Comparison of ENCODE assay signal across 8 mouse cellular contexts in the genomic region with DNA sequence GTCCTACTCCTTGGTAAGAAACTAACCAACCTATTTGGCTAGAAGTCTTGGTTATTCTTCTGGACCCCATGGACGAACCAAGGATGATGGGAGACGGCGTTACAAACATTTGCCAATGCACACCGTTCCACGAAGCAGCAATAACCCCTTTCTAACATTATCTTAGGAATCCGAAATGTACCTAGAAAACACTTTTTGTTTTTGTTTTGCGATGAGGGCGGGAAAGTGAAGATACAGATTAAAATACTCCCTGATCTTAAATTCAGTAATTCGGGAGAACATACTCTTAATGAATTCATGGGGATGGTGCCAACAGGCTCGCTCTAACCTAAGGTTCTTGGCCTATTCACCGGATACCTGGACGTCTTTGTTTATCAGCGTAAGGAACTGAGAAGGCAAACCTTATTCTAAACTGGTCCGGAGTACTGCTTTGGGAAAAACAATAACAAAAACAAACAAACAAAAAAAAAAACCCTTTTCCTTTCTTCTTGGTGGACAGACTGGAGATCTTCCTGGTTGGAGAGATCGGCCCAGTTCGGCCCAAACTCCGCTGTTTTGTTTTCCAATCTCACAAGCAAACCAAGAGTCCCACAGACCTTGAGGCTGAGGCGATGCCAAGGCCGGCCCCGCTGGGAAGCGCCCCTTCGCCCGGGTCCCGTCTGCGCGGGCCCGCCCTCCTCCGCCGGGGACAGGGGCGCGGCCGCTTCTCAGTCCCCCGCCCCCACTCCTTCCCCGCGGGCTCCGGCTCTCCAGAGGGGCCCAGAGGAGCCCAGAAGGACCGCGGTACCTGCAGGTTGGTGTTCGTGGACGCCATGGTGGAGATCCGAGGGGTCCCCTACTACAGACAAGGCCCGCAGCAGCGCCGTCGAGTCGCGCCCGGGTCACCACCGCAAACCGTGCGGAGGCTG. TPM values are rescaled to one million over a fixed set of nuclear protein-coding genes. Genes with fewer than 3 reads are reported as not detected.
DNase-seq lines count a peak whose midpoint lies in the region; ATAC-seq and TF ChIP-seq lines count a peak whose summit lies in the region.

No protein-coding gene starts in this region.

- TF ChIP-seq POLR2A in spleen, adult 2 months (IDR thresholded peaks at IDR 0.05; ENCODE audit: low read depth, low read length), result no peak
- TF ChIP-seq POLR2A in bone marrow, adult 2 months (IDR thresholded peaks at IDR 0.05; ENCODE audit: borderline replicate concordance, control insufficient read depth, low read depth, low read length), result no peak

- peak overlapping the region; percentile 93 for H3K4me3 ChIP-seq in spleen, adult 2 months (ENCODE audit: extremely low read depth, insufficient read depth, insufficient read length)
- H3K4me3 ChIP-seq in bone marrow, adult 2 months (replicated peaks; ENCODE audit: control insufficient read depth, low read depth, low read length), result peak overlapping the region; percentile 87
- H3K4me3 ChIP-seq in forebrain, postnatal 0 days (ENCODE audit: low read depth, low read length), result peak overlapping the region; percentile 92
- peak overlapping the region; percentile 69 for H3K4me3 ChIP-seq in intestine, embryonic 15.5 days (replicated peaks)
- peak overlapping the region; percentile 82 for H3K4me3 ChIP-seq in lung, embryonic 16.5 days (ENCODE audit: low read length)
- H3K4me3 ChIP-seq in stomach, embryonic 15.5 days (replicated peaks), result peak overlapping the region; percentile 96

- peak; percentile 77 for ATAC-seq in forebrain, postnatal 0 days
- ATAC-seq in intestine, embryonic 15.5 days, result peak; percentile 95
- ATAC-seq in lung, embryonic 16.5 days (ENCODE audit: low read depth), result peak; percentile 91
- peak; percentile 90 for ATAC-seq in stomach, embryonic 15.5 days (ENCODE audit: insufficient read depth, low FRiP score, low read depth)

- DNase-seq in spleen, adult 2 months (ENCODE audit: low read depth in 1 of 2, low spot score in 2 of 2), result no peak
- no peak for DNase-seq in spleen, adult 18-20 months
- peak; percentile 15 for DNase-seq in forebrain, postnatal 0 days
- no peak for DNase-seq in frontal cortex, postnatal 36 days (ENCODE audit: low spot score in 2 of 2)

- H3K27me3 ChIP-seq in spleen, adult 2 months (ENCODE audit: control insufficient read depth, insufficient read depth, low read length), result no peaks in the 10 kb centered on the region
- H3K27me3 ChIP-seq in forebrain, postnatal 0 days (ENCODE audit: insufficient read depth, low read length), result no peaks in the 10 kb centered on the region
- H3K27me3 ChIP-seq in intestine, embryonic 15.5 days (replicated peaks), result no peaks in the 10 kb centered on the region
- H3K27me3 ChIP-seq in lung, embryonic 16.5 days (ENCODE audit: control insufficient read depth, insufficient read depth, low read depth, low read length), result no peaks in the 10 kb centered on the region
- H3K27me3 ChIP-seq in stomach, embryonic 15.5 days (replicated peaks), result no peaks in the 10 kb centered on the region

- H3K4me2 ChIP-seq in forebrain, postnatal 0 days (ENCODE audit: low read depth), result peak overlapping the region; percentile 68
- peak overlapping the region; percentile 64 for H3K4me2 ChIP-seq in intestine, embryonic 15.5 days (replicated peaks)
- peak overlapping the region; percentile 89 for H3K4me2 ChIP-seq in lung, embryonic 16.5 days (ENCODE audit: low read depth, low read length)
- peak overlapping the region; percentile 62 for H3K4me2 ChIP-seq in stomach, embryonic 15.5 days

- WGBS in spleen, adult 2 months, result 2% methylated on average over 51 of the region's 51 CpGs
- WGBS in bone marrow, adult 2 months, result 1% methylated on average over 51 of the region's 51 CpGs
- 3% methylated on average over 51 of the region's 51 CpGs for WGBS in forebrain, postnatal 0 days
- 2% methylated on average over 51 of the region's 51 CpGs for WGBS in intestine, embryonic 15.5 days
- 2% methylated on average over 50 of the region's 51 CpGs for WGBS in lung, embryonic 16.5 days
- 1% methylated on average over 51 of the region's 51 CpGs for WGBS in stomach, embryonic 15.5 days

- H3K9ac ChIP-seq in forebrain, postnatal 0 days, result peak overlapping the region; percentile 96
- H3K9ac ChIP-seq in intestine, embryonic 15.5 days, result peak overlapping the region; percentile 83
- peak overlapping the region; percentile 93 for H3K9ac ChIP-seq in lung, embryonic 16.5 days (ENCODE audit: low read length)
- H3K9ac ChIP-seq in stomach, embryonic 15.5 days, result peak overlapping the region; percentile 91

- no peaks in the 10 kb centered on the region for H3K9me3 ChIP-seq in forebrain, postnatal 0 days (ENCODE audit: low read length)
- H3K9me3 ChIP-seq in intestine, embryonic 15.5 days, result no peaks in the 10 kb centered on the region
- H3K9me3 ChIP-seq in lung, embryonic 16.5 days (ENCODE audit: control insufficient read depth, low read length), result no peaks in the 10 kb centered on the region
- no peaks in the 10 kb centered on the region for H3K9me3 ChIP-seq in stomach, embryonic 15.5 days

- peaks cover 5% of the 10 kb centered on the region; the same call in 1 of the 2 replicates for H3K4me1 ChIP-seq in spleen, adult 2 months (ENCODE audit: control insufficient read depth, insufficient read depth, insufficient read length)
- H3K4me1 ChIP-seq in bone marrow, adult 2 months (ENCODE audit: control insufficient read depth, insufficient read depth, low read length), result no peaks in the 10 kb centered on the region
- peaks cover 9% of the 10 kb centered on the region for H3K4me1 ChIP-seq in forebrain, postnatal 0 days (ENCODE audit: insufficient read depth)
- 0 out of 2 replicates have a peak, but pooled peaks cover 3% of the 10 kb centered on the region for H3K4me1 ChIP-seq in intestine, embryonic 15.5 days (replicated peaks)
- H3K4me1 ChIP-seq in lung, embryonic 16.5 days (replicated peaks; ENCODE audit: control insufficient read depth, insufficient read depth, low read length), result peaks cover 12% of the 10 kb centered on the region
- H3K4me1 ChIP-seq in stomach, embryonic 15.5 days, result no peaks in the 10 kb centered on the region; the same call in 1 of the 2 replicates

- no peaks in the 10 kb centered on the region for H3K36me3 ChIP-seq in spleen, adult 2 months (ENCODE audit: control insufficient read depth, insufficient read depth, low read length)
- no peaks in the 10 kb centered on the region; the same call in 1 of the 2 replicates for H3K36me3 ChIP-seq in forebrain, postnatal 0 days (ENCODE audit: insufficient read depth)
- H3K36me3 ChIP-seq in intestine, embryonic 15.5 days, result no peaks in the 10 kb centered on the region
- H3K36me3 ChIP-seq in lung, embryonic 16.5 days (ENCODE audit: control insufficient read depth, insufficient read depth, low read length), result no peaks in the 10 kb centered on the region
- no peaks in the 10 kb centered on the region for H3K36me3 ChIP-seq in stomach, embryonic 15.5 days

- TF ChIP-seq CTCF in spleen, adult 2 months (IDR thresholded peaks at IDR 0.05; ENCODE audit: extremely low read depth, insufficient read depth, insufficient read length, insufficient replicate concordance), result no peak
- TF ChIP-seq CTCF in bone marrow, adult 2 months (IDR thresholded peaks at IDR 0.05; ENCODE audit: control insufficient read depth, insufficient read depth, low read length), result no peak
- peak; percentile 10; the same call in 1 of the 2 replicates for TF ChIP-seq CTCF in forebrain, postnatal 0 days (IDR thresholded peaks at IDR 0.05; ENCODE audit: low read depth)

- peak overlapping the region; percentile 72 for H3K27ac ChIP-seq in spleen, adult 2 months (ENCODE audit: insufficient read depth, low read length)
- H3K27ac ChIP-seq in bone marrow, adult 2 months (ENCODE audit: control insufficient read depth, insufficient read depth, low read depth, low read length, poor library complexity), result peak overlapping the region; percentile 87
- H3K27ac ChIP-seq in forebrain, postnatal 0 days (ENCODE audit: low read depth, low read length), result peak overlapping the region; percentile 89
- peak overlapping the region; percentile 91 for H3K27ac ChIP-seq in intestine, embryonic 15.5 days
- H3K27ac ChIP-seq in lung, embryonic 16.5 days (ENCODE audit: low read length), result peak overlapping the region; percentile 92
- H3K27ac ChIP-seq in stomach, embryonic 15.5 days, result peak overlapping the region; percentile 94

RNA-seq across cellular contexts. Expression of a gene that starts 0.6 kb away (rescaled TPM):
- polyA plus RNA-seq in spleen, adult 2 months (2012; rRNA removed), result 10.1 and 12.8 TPM in 2 replicates
- polyA plus RNA-seq in bone marrow, adult 2 months (2011; ENCODE audit: insufficient read depth, insufficient read length, low replicate concordance, missing spikeins), result 12.7 and 19.0 TPM in 2 replicates
- total RNA-seq in forebrain, postnatal 0 days (2014; rRNA removed), result 30.8 and 31.5 TPM in 2 replicates
- polyA plus RNA-seq in forebrain, postnatal 0 days (2015; fragmentation: Nextera tagmentation; extraction: Ambion mirVana), result 20.2 and 27.7 TPM in 2 replicates
- 66.5 and 82.2 TPM in 2 replicates for polyA plus RNA-seq in intestine, embryonic 15.5 days (2015; fragmentation: Nextera tagmentation; extraction: Ambion mirVana)
- 68.0 and 75.2 TPM in 2 replicates for polyA plus RNA-seq in lung, embryonic 16.5 days (2015; fragmentation: Nextera tagmentation; extraction: Ambion mirVana)
- polyA plus RNA-seq in stomach, embryonic 15.5 days (2015; fragmentation: Nextera tagmentation; extraction: Ambion mirVana), result 63.7 and 73.4 TPM in 2 replicates

RNA-seq across cellular contexts. Expression of a gene that starts 36.4 kb away (rescaled TPM):
- 5.2 and 7.3 TPM in 2 replicates for polyA plus RNA-seq in spleen, adult 2 months (2012; rRNA removed)
- 4.2 and 6.4 TPM in 2 replicates for polyA plus RNA-seq in bone marrow, adult 2 months (2011; ENCODE audit: insufficient read depth, insufficient read length, low replicate concordance, missing spikeins)
- 11.8 and 15.8 TPM in 2 replicates for total RNA-seq in forebrain, postnatal 0 days (2014; rRNA removed)
- polyA plus RNA-seq in forebrain, postnatal 0 days (2015; fragmentation: Nextera tagmentation; extraction: Ambion mirVana), result 13.4 and 17.8 TPM in 2 replicates
- polyA plus RNA-seq in intestine, embryonic 15.5 days (2015; fragmentation: Nextera tagmentation; extraction: Ambion mirVana), result 13.2 and 14.9 TPM in 2 replicates
- polyA plus RNA-seq in lung, embryonic 16.5 days (2015; fragmentation: Nextera tagmentation; extraction: Ambion mirVana), result 17.5 and 17.7 TPM in 2 replicates
- polyA plus RNA-seq in stomach, embryonic 15.5 days (2015; fragmentation: Nextera tagmentation; extraction: Ambion mirVana), result 14.8 and 16.8 TPM in 2 replicates
